Mouse (Mus musculus) kidney, postnatal 0 days (tissue): Measurements from ENCODE around the gene Ezh2. TPM values are rescaled to one million over a fixed set of nuclear protein-coding genes. Genes with fewer than 3 reads are reported as not detected.
"Not testable (repeated sequence)": the region's sequence is repeated elsewhere in the genome, so short reads cannot be mapped to it uniquely, and the experiment has no call there.

ENCODE experiments used
- ATAC-seq: fragments of 200-750 bp; cut with Nextera tagmentation; replicated peaks from 2 replicates; pipeline ENCODE4 v1.8.0; 2017; ENCODE audit warnings: low read depth, moderate number of reproducible peaks, moderate TSS enrichment, moderate library complexity; ENCODE audit not compliant: low FRiP score
- DNase-seq: peaks from one replicate; pipeline ENCODE4 v3.0.0-alpha.2; 2016; ENCODE audit warnings: low spot score
- H3K27ac ChIP-seq: fragments of 300-500 bp; sonication (generic); 2 replicates; pipeline ENCODE4 v1.5.1; 2014; ENCODE audit warnings: mild to moderate bottlenecking
- H3K27me3 ChIP-seq: fragments of 300-500 bp; sonication (generic); 2 replicates; pipeline ENCODE4 v1.6.1; 2014; ENCODE audit warnings: low read length, mixed read lengths; ENCODE audit not compliant: insufficient read depth
- H3K36me3 ChIP-seq: fragments of 300-500 bp; sonication (generic); 2 replicates; pipeline ENCODE4 v1.6.1; 2014; ENCODE audit warnings: low read length, mixed read lengths; ENCODE audit not compliant: insufficient read depth
- H3K4me1 ChIP-seq: fragments of 300-500 bp; sonication (generic); replicated peaks from 2 replicates; pipeline ENCODE4 v1.6.1; 2014; ENCODE audit warnings: antibody characterized with exemption, low read length, mixed read lengths; ENCODE audit not compliant: insufficient read depth
- H3K4me2 ChIP-seq: fragments of 300-500 bp; sonication (generic); 2 replicates; pipeline ENCODE4 v1.6.1; 2014; ENCODE audit warnings: mild to moderate bottlenecking, low read length, moderate library complexity, mixed read lengths
- H3K4me3 ChIP-seq: fragments of 300-500 bp; sonication (generic); replicated peaks from 2 replicates; pipeline ENCODE4 v1.5.1; 2014; ENCODE audit warnings: low read depth, low read length
- H3K9ac ChIP-seq: fragments of 300-500 bp; sonication (generic); 2 replicates; pipeline ENCODE4 v1.6.1; 2014; ENCODE audit warnings: low read depth, low read length
- H3K9me3 ChIP-seq: fragments of 300-500 bp; sonication (generic); replicated peaks from 2 replicates; pipeline ENCODE4 v1.6.1; 2016; ENCODE audit warnings: low read length, inconsistent platforms, mixed read lengths
- CTCF ChIP-seq: IDR thresholded peaks from 2 replicates; pipeline ENCODE4 v1.5.1; 2016; ENCODE audit warnings: antibody characterized with exemption, low read depth, mild to moderate bottlenecking, moderate library complexity
- WGBS: fragments of 180-500 bp; shearing (Covaris S2); extraction: QIAGEN DNeasy Blood & Tissue Kit; methylation state at CpG from one replicate; pipeline ENCODE4 v1.1.7; 2014; 5-methylcytosine and 5-hydroxymethylcytosine counted together
- polyA plus RNA-seq: library from polyadenylated mRNA; unstranded; fragments of >200 nt; fragmentation: Nextera tagmentation; extraction: Ambion mirVana; gene quantifications from 2 replicates; pipeline ENCODE4 v1.2.1, GENCODE M21; 2015

The Ezh2 gene
- polyA plus RNA-seq, 1 experiment from 2014 or later = 56.7 TPM

GRCm38 (mm10) chr6:47627978-47628377 lies 32.8 kb upstream of the Ezh2 start:
- Histone ChIP-seq H3K27me3 (no peaks in the 10 kb centered on the region), H3K4me3 (no peak overlapping the region), H3K36me3 (no peaks in the 10 kb centered on the region), H3K4me1 (no peaks in the 10 kb centered on the region), H3K9ac (no peak overlapping the region), H3K9me3 (no peaks in the 10 kb centered on the region), H3K4me2 (no peak overlapping the region), H3K27ac (no peak overlapping the region)
- 0 out of 2 replicates have a peak, but pooled peaks have one; percentile 13 for ATAC-seq
- peak; percentile 76 for DNase-seq
- no peak for TF ChIP-seq CTCF
- 10% methylated on average over 3 of the region's 3 CpGs for WGBS

- not testable (repeated sequence) for DNase-seq, H3K27me3 ChIP-seq, H3K9me3 ChIP-seq, H3K9ac ChIP-seq, H3K27ac ChIP-seq, H3K4me1 ChIP-seq, H3K36me3 ChIP-seq, H3K4me3 ChIP-seq, ATAC-seq, H3K4me2 ChIP-seq
- 85% methylated on average over 3 of the region's 3 CpGs for WGBS
Observed at GRCm38 (mm10) chr6:47626976-47627375, 31.8 kb upstream of the Ezh2 start.

DNA sequence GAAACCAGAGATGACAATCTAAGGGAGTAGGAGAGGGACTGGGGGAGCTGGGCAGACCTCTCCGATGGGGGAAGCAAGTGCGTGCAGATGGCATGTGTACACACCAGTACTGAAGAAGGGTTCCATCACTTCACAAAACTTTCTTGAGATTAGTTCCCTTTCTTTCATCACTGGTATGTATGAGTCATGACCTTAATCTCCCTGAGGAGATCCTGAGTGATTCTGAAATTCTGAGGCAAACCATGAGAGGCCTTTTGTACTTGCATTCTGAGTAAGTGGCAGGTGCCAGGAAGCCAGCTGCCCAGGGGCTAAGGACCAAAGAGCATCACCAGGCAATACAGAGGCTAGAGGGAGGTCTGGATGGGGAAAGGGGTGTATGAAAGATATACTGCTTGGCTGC lies 25.9 kb upstream of the Ezh2 start:
- Histone ChIP-seq H3K36me3 (no peaks in the 10 kb centered on the region), H3K4me1 (no peaks in the 10 kb centered on the region), H3K4me2 (no peak overlapping the region), H3K9me3 (no peaks in the 10 kb centered on the region), H3K27ac (no peak overlapping the region), H3K27me3 (no peaks in the 10 kb centered on the region), H3K9ac (no peak overlapping the region), H3K4me3 (no peak overlapping the region)
- ATAC-seq = no peak
- 63% methylated on average over 2 of the region's 2 CpGs for WGBS
- no peak for DNase-seq
- TF ChIP-seq CTCF = no peak

GRCm38 (mm10) chr6:47608306-47608705 lies 13.2 kb upstream of the Ezh2 start:
- H3K4me2 ChIP-seq, H3K27ac ChIP-seq, H3K4me3 ChIP-seq, H3K9me3 ChIP-seq, ATAC-seq, H3K27me3 ChIP-seq, H3K4me1 ChIP-seq, H3K9ac ChIP-seq, H3K36me3 ChIP-seq, DNase-seq: not testable (repeated sequence)
- WGBS = 63% methylated on average over 5 of the region's 5 CpGs

DNA sequence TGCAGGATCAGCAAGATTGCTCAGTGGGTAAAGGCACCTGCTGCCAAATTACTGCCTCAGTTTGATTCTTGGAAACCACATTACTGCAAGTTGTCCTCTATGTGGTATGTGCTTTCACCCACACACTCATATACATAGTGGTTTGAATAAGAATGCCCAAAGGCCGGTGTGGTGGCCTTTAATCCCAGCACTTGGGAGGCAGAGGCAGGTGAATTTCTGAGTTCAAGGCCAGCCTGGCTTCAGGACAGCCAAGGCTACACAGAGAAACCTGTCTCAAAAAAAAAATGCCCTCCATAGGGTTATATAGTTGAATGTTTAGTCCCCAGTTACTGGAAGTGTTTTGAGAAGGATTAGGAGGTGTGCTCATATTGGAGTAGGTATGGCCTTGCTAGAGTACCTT lies 6.8 kb upstream of the Ezh2 start:
- DNase-seq (no peak), ATAC-seq (no peak)
- Histone ChIP-seq H3K36me3 (no peaks in the 10 kb centered on the region), H3K9ac (no peak overlapping the region), H3K4me1 (no peaks in the 10 kb centered on the region), H3K27me3 (no peaks in the 10 kb centered on the region), H3K4me2 (no peak overlapping the region), H3K4me3 (no peak overlapping the region), H3K9me3 (no peaks in the 10 kb centered on the region), H3K27ac (no peak overlapping the region)
- WGBS = 88% methylated on average over 1 of the region's 1 CpGs
- no peak for TF ChIP-seq CTCF

- 2% methylated on average over 6 of the region's 6 CpGs for WGBS
- Histone ChIP-seq H3K4me1 (no peaks in the 10 kb centered on the region), H3K27ac (peak overlapping the region; percentile 97), H3K27me3 (no peaks in the 10 kb centered on the region), H3K4me3 (peak overlapping the region; percentile 77), H3K9ac (peak overlapping the region; percentile 89), H3K9me3 (no peaks in the 10 kb centered on the region), H3K36me3 (no peaks in the 10 kb centered on the region), H3K4me2 (peak overlapping the region; percentile 82)
- DNase-seq (no peak), ATAC-seq (no peak)
- TF ChIP-seq CTCF = no peak
Observed at GRCm38 (mm10) chr6:47595696-47596095, 555 bp upstream of the Ezh2 start.

- Histone ChIP-seq H3K9ac (peak overlapping the region; percentile 89), H3K4me3 (peak overlapping the region; percentile 77), H3K4me1 (no peaks in the 10 kb centered on the region), H3K36me3 (no peaks in the 10 kb centered on the region), H3K4me2 (peak overlapping the region; percentile 82), H3K27me3 (no peaks in the 10 kb centered on the region), H3K9me3 (no peaks in the 10 kb centered on the region), H3K27ac (peak overlapping the region; percentile 97)
- ATAC-seq = peak; percentile 71
- WGBS = under 1% methylated on average over 72 of the region's 74 CpGs
- TF ChIP-seq CTCF = no peak
- DNase-seq = peak; percentile 79
Observed at GRCm38 (mm10) chr6:47594141-47594835, 853 bp downstream of the Ezh2 start.
